Mouse (Mus musculus) spleen, adult 2 months (tissue): ENCODE measurements around the gene Trp53i11. TPM values are rescaled to one million over a fixed set of nuclear protein-coding genes. Genes with fewer than 3 reads are reported as not detected.

Experiments used
- DNase-seq, 2 experiments: peaks; one replicate each; pipeline versions ENCODE4 v3.0.0 to v3.0.0-alpha.2; 2012 to 2021; ENCODE audit warnings: low spot score in 2 of 2, low read depth in 1 of 2
- H3K27ac ChIP-seq: fragments of 200-500 bp; 2 replicates; pipeline ENCODE4 v1.5.1; 2012; ENCODE audit warnings: low read length, inconsistent platforms; ENCODE audit not compliant: insufficient read depth
- H3K27me3 ChIP-seq: fragments of 200-500 bp; 2 replicates; pipeline ENCODE4 v1.6.1; 2012; ENCODE audit warnings: mild to moderate bottlenecking, moderate library complexity, low read length, inconsistent platforms; ENCODE audit not compliant: control insufficient read depth, insufficient read depth
- H3K36me3 ChIP-seq: fragments of 200-500 bp; 2 replicates; pipeline ENCODE4 v1.6.1; 2012; ENCODE audit warnings: mild to moderate bottlenecking, low read length, inconsistent platforms; ENCODE audit not compliant: control insufficient read depth, insufficient read depth
- H3K4me1 ChIP-seq: fragments of 200-500 bp; 2 replicates; pipeline ENCODE4 v1.6.1; 2011; ENCODE audit warnings: inconsistent platforms; ENCODE audit not compliant: control insufficient read depth, insufficient read depth, insufficient read length
- H3K4me3 ChIP-seq: fragments of 200-500 bp; 2 replicates; pipeline ENCODE4 v1.5.1; 2011; ENCODE audit warnings: mild to moderate bottlenecking, inconsistent platforms; ENCODE audit not compliant: insufficient read depth, insufficient read length; ENCODE audit errors: extremely low read depth
- CTCF ChIP-seq: fragments of 200-500 bp; IDR thresholded peaks from 2 replicates; pipeline ENCODE4 v1.5.1; 2011; ENCODE audit warnings: mild to moderate bottlenecking, inconsistent platforms; ENCODE audit not compliant: insufficient read depth, insufficient read length, insufficient replicate concordance; ENCODE audit errors: extremely low read depth
- POLR2A ChIP-seq: fragments of 200-500 bp; IDR thresholded peaks from 2 replicates; pipeline ENCODE4 v1.6.1; 2011; ENCODE audit warnings: low read depth, low read length, inconsistent platforms
- whole genome bisulfite sequencing: fragments of 180-500 bp; shearing (Covaris S2); methylation state at CpG from one replicate; pipeline ENCODE4 v1.1.7; 2018; 5-methylcytosine and 5-hydroxymethylcytosine counted together
- polyA plus RNA-seq: library from polyadenylated mRNA; depleted of rRNA; stranded (reverse); fragments of >200 nt; gene quantifications from 2 replicates; pipeline ENCODE4 v1.2.3, GENCODE M21; 2012

Trp53i11 gene
- polyA plus RNA-seq, 1 experiment: 149 TPM

DNA sequence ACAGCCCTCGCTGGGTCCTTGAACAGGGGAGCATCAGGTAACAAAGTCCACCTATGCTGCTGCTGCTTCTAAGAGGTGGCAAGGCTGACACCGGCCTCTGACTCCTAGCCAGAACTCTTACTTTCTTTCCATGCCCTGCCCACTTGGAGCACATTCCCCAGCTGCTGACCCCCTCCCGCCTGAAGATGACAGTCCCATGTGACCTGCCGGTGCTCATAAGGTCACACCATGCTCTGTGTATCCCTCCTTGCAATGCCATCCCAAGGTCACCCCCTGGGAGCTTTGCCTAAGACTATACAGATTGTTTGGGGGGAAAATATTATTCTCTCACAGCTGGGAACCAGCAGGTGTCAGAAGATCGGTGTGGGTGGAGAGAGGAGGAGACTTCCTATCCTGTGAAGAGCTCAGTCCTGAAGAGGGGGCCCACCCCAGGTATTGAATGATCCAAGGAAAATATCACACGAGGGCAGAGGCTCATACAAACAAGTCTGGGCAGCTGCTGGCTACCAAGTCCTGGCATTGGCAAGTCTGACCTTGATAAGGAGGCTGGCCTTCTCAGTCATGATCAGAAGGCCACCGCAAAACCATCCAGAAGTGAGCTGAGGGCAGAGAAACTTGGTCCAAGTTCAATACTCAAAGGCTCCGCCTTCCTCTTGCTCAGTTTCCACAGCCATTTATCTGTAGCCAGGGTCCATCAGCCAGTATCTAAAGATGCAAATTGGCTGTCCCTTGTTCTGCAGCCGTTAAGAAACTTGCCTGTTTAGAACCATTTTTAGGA, 36.5 kb upstream of the Trp53i11 start:
- H3K27ac ChIP-seq: no peak overlapping the region
- DNase-seq: no peak
- H3K27me3 ChIP-seq: no peaks in the 10 kb centered on the region
- WGBS: 69% methylated on average over 9 of the region's 9 CpGs
- TF ChIP-seq POLR2A (no peak), CTCF (peak; percentile 0; the same call in 1 of the 2 replicates)
- no peaks in the 10 kb centered on the region for H3K36me3 ChIP-seq
- no peak overlapping the region for H3K4me3 ChIP-seq
- H3K4me1 ChIP-seq: peaks cover 17% of the 10 kb centered on the region; the same call in 1 of the 2 replicates

DNA sequence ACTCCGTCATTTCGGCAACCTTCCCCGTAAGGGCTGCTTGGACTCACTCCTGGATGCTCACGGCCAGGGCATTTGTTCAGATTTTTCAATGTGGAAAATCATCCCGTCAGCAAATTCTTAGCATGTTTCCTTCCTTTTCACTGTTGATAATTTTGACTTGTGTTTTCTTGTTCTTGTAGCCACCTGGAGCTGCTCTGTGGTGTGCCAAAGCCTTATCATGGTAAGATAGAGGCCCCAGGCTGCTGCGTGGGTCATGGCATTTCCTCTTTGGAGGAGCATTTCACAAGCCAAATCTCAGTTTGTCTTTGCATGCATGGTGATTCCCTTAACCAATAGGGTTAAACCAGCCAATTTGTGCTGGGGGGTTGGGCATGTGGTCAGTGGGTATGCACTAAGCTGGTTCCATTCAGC, 35.2 kb upstream of the Trp53i11 start:
- Histone ChIP-seq H3K4me3 (no peak overlapping the region), H3K27ac (no peak overlapping the region), H3K4me1 (peaks cover 17% of the 10 kb centered on the region; the same call in 1 of the 2 replicates), H3K27me3 (no peaks in the 10 kb centered on the region), H3K36me3 (no peaks in the 10 kb centered on the region)
- no peak for DNase-seq
- WGBS: 57% methylated on average over 6 of the region's 6 CpGs
- TF ChIP-seq POLR2A (no peak), CTCF (no peak)

DNA sequence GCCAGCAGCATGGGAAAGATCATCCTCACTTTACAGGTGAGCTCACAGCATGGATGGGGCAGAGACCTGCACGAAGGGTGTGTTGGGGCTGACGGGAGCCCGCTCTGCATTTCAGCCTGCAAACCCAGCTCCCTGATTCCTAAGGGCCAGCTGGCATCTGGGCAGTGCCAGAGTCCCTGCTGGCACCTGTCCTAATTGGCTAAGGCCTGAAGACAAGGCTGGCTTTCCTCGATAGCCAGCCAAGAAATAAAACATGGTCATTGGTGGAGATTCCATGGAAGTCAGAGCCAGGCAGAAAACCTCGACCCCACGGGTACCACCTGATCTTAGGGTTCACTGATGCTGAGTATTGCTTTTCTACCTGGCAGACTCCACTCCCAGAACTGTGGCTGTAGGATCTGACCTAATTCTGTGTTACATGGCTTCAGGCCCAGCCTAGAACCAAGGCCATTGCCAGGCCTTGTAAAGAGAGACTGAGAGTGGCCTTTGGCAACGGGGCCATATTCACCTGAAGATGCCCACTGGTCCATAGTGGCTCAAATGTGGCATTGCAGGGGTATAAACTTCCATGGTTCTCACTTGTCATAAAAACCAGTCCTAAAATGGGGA, 34.4 kb upstream of the Trp53i11 start:
- Histone ChIP-seq H3K4me1 (peaks cover 17% of the 10 kb centered on the region; the same call in 1 of the 2 replicates), H3K27ac (no peak overlapping the region), H3K27me3 (no peaks in the 10 kb centered on the region), H3K36me3 (no peaks in the 10 kb centered on the region), H3K4me3 (no peak overlapping the region)
- TF ChIP-seq CTCF (no peak), POLR2A (no peak)
- 88% methylated on average over 7 of the region's 7 CpGs for WGBS
- DNase-seq: no peak

DNA sequence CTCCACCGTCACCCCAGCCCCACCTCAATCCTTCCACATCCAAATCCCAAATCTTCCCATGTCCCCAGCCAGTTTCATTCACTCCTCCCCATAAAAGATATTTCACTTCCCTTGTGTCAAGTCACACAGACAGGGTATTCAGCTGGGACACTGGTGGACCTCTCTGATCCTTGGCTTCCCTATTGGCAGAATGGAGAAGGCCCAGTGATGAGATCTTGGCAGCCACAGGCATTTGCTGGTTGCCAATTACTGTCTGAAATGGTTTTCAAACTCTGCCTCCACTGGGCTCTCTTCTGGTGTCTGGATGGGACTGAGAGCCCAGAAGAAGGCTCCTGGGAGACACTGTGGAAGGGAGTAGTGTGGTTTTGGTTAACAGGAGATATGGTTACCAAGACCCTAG, 33.5 kb upstream of the Trp53i11 start:
- DNase-seq: no peak
- no peak for TF ChIP-seq POLR2A
- no peak for TF ChIP-seq CTCF
- 96% methylated on average over 1 of the region's 1 CpGs for WGBS
- H3K36me3 ChIP-seq: no peaks in the 10 kb centered on the region
- H3K4me3 ChIP-seq: no peak overlapping the region
- peaks cover 17% of the 10 kb centered on the region; the same call in 1 of the 2 replicates for H3K4me1 ChIP-seq
- H3K27me3 ChIP-seq: no peaks in the 10 kb centered on the region
- no peak overlapping the region for H3K27ac ChIP-seq

GRCm38 (mm10) chr2:93154486-93155032, 32.8 kb upstream of the Trp53i11 start:
- 19% methylated on average over 1 of the region's 1 CpGs for WGBS
- Histone ChIP-seq H3K27me3 (no peaks in the 10 kb centered on the region), H3K4me3 (no peak overlapping the region), H3K4me1 (peaks cover 17% of the 10 kb centered on the region; the same call in 1 of the 2 replicates), H3K36me3 (no peaks in the 10 kb centered on the region), H3K27ac (no peak overlapping the region)
- TF ChIP-seq CTCF (no peak), POLR2A (no peak)
- no peak for DNase-seq

DNA sequence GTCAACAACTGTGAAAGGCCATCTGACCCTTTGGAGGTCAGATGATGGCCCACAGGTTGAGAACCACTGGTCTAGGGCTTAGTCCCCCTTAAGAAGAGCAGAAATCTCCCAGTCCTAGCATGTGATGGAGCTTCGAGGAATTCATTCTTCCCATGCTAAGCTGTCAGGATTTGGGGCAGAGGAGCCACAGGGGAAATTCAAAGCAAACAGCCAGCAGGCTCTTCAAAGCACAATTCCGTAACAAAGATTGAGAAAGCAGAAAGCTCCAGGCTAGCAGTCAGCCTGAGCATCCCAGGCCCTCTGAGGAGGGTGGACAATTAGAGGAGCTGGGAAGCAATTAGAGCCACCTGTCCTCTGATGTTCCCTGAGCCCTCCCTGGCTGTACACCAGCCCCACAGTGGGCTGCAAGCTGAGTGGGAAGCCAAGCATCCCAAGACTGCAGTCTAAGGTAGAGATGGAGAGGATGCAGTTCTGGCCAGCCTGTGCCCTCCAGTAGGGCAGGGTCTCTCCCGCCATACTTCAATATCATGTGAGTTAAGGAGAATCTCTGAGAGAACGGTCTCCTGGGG, 26.8 kb upstream of the Trp53i11 start:
- TF ChIP-seq CTCF: no peak
- TF ChIP-seq POLR2A: no peak
- no peak for DNase-seq
- no peak overlapping the region for H3K4me3 ChIP-seq
- H3K4me1 ChIP-seq: peaks cover 32% of the 10 kb centered on the region; the same call in 1 of the 2 replicates
- no peaks in the 10 kb centered on the region for H3K36me3 ChIP-seq
- whole genome bisulfite sequencing: 93% methylated on average over 4 of the region's 4 CpGs
- H3K27me3 ChIP-seq: no peaks in the 10 kb centered on the region
- H3K27ac ChIP-seq: no peak overlapping the region
